Mouse (Mus musculus): ENCODE measurements around the gene Ifnb1. TPM values are rescaled to one million over a fixed set of nuclear protein-coding genes. Genes with fewer than 3 reads are reported as not detected.

Gene Ifnb1
- polyA plus RNA-seq, 1 experiment from 2014 or later = not detected

GRCm38 (mm10) chr4:88501247-88501646 is 21.3 kb downstream of the Ifnb1 start:
- H3K4me1 ChIP-seq (replicated peaks) = no peaks in the 10 kb centered on the region
- H3K27ac ChIP-seq = no peak overlapping the region
- no peak overlapping the region for H3K9ac ChIP-seq
- no peaks in the 10 kb centered on the region for H3K27me3 ChIP-seq
- 79% methylated on average over 3 of the region's 3 CpGs for WGBS
- H3K36me3 ChIP-seq = no peaks in the 10 kb centered on the region
- ATAC-seq (replicated peaks; ENCODE audit: insufficient number of reproducible peaks, insufficient read depth, low FRiP score, low read depth) = no peak
- H3K4me2 ChIP-seq = no peak overlapping the region
- H3K4me3 ChIP-seq = no peak overlapping the region
- no peaks in the 10 kb centered on the region for H3K9me3 ChIP-seq (replicated peaks)

GRCm38 (mm10) chr4:88496321-88497018 is 26.1 kb downstream of the Ifnb1 start:
- no peak overlapping the region for H3K9ac ChIP-seq
- no peaks in the 10 kb centered on the region for H3K27me3 ChIP-seq
- H3K36me3 ChIP-seq = no peaks in the 10 kb centered on the region
- 59% methylated on average over 6 of the region's 6 CpGs for WGBS
- no peaks in the 10 kb centered on the region for H3K4me1 ChIP-seq (replicated peaks)
- no peak overlapping the region for H3K4me3 ChIP-seq
- no peaks in the 10 kb centered on the region for H3K9me3 ChIP-seq (replicated peaks)
- no peak for ATAC-seq (replicated peaks; ENCODE audit: insufficient number of reproducible peaks, insufficient read depth, low FRiP score, low read depth)
- no peak overlapping the region for H3K4me2 ChIP-seq
- H3K27ac ChIP-seq = no peak overlapping the region

- Histone ChIP-seq H3K9me3 (replicated peaks) (no peaks in the 10 kb centered on the region), H3K9ac (no peak overlapping the region), H3K27me3 (no peaks in the 10 kb centered on the region), H3K4me2 (no peak overlapping the region), H3K36me3 (no peaks in the 10 kb centered on the region), H3K4me3 (no peak overlapping the region), H3K4me1 (replicated peaks) (no peaks in the 10 kb centered on the region), H3K27ac (no peak overlapping the region)
- 87% methylated on average over 2 of the region's 2 CpGs for WGBS
- ATAC-seq (replicated peaks; ENCODE audit: insufficient number of reproducible peaks, insufficient read depth, low FRiP score, low read depth) = no peak
Observed at GRCm38 (mm10) chr4:88489622-88490021, 33.0 kb downstream of the Ifnb1 start.

- no peak for ATAC-seq (replicated peaks; ENCODE audit: insufficient number of reproducible peaks, insufficient read depth, low FRiP score, low read depth)
- Histone ChIP-seq H3K4me3 (no peak overlapping the region), H3K4me1 (replicated peaks) (no peaks in the 10 kb centered on the region), H3K27me3 (no peaks in the 10 kb centered on the region), H3K9ac (no peak overlapping the region), H3K36me3 (no peaks in the 10 kb centered on the region), H3K27ac (no peak overlapping the region), H3K9me3 (replicated peaks) (no peaks in the 10 kb centered on the region), H3K4me2 (no peak overlapping the region)
- 61% methylated on average over 3 of the region's 3 CpGs for WGBS
Observed at GRCm38 (mm10) chr4:88488107-88488506, 34.5 kb downstream of the Ifnb1 start.

- no peak overlapping the region for H3K9ac ChIP-seq
- no peak overlapping the region for H3K4me3 ChIP-seq
- H3K4me1 ChIP-seq (replicated peaks) = peaks cover 10% of the 10 kb centered on the region
- WGBS = 70% methylated on average over 6 of the region's 6 CpGs
- H3K27me3 ChIP-seq = no peaks in the 10 kb centered on the region
- no peak overlapping the region for H3K4me2 ChIP-seq
- ATAC-seq (replicated peaks; ENCODE audit: insufficient number of reproducible peaks, insufficient read depth, low FRiP score, low read depth) = no peak
- H3K27ac ChIP-seq = no peak overlapping the region
- no peaks in the 10 kb centered on the region for H3K9me3 ChIP-seq (replicated peaks)
- H3K36me3 ChIP-seq = no peaks in the 10 kb centered on the region
Observed at GRCm38 (mm10) chr4:88480130-88480529, 42.4 kb downstream of the Ifnb1 start.

GRCm38 (mm10) chr4:88478809-88479186 is 43.8 kb downstream of the Ifnb1 start:
- Histone ChIP-seq H3K4me1 (replicated peaks) (peaks cover 10% of the 10 kb centered on the region), H3K4me2 (no peak overlapping the region), H3K27ac (no peak overlapping the region), H3K4me3 (no peak overlapping the region), H3K36me3 (no peaks in the 10 kb centered on the region), H3K9me3 (replicated peaks) (no peaks in the 10 kb centered on the region), H3K27me3 (no peaks in the 10 kb centered on the region), H3K9ac (no peak overlapping the region)
- WGBS = 78% methylated on average over 9 of the region's 9 CpGs
- ATAC-seq (replicated peaks; ENCODE audit: insufficient number of reproducible peaks, insufficient read depth, low FRiP score, low read depth) = no peak

- Histone ChIP-seq H3K4me2 (no peak overlapping the region), H3K9me3 (replicated peaks) (no peaks in the 10 kb centered on the region), H3K9ac (no peak overlapping the region), H3K4me1 (replicated peaks) (peaks cover 10% of the 10 kb centered on the region), H3K36me3 (no peaks in the 10 kb centered on the region), H3K4me3 (no peak overlapping the region), H3K27me3 (no peaks in the 10 kb centered on the region), H3K27ac (no peak overlapping the region)
- ATAC-seq (replicated peaks; ENCODE audit: insufficient number of reproducible peaks, insufficient read depth, low FRiP score, low read depth) = no peak
- 74% methylated on average over 4 of the region's 4 CpGs for WGBS
Observed at GRCm38 (mm10) chr4:88478177-88478808, 44.3 kb downstream of the Ifnb1 start.

GRCm38 (mm10) chr4:88476511-88477210 is 45.9 kb downstream of the Ifnb1 start:
- H3K4me2 ChIP-seq = no peak overlapping the region
- H3K9me3 ChIP-seq (replicated peaks) = no peaks in the 10 kb centered on the region
- no peak overlapping the region for H3K9ac ChIP-seq
- no peaks in the 10 kb centered on the region for H3K36me3 ChIP-seq
- 26% methylated on average over 4 of the region's 4 CpGs for WGBS
- ATAC-seq (replicated peaks; ENCODE audit: insufficient number of reproducible peaks, insufficient read depth, low FRiP score, low read depth) = peak; percentile 79; the same call in 1 of the 2 replicates
- H3K27ac ChIP-seq = peak overlapping the region; percentile 69
- H3K4me3 ChIP-seq = no peak overlapping the region
- no peaks in the 10 kb centered on the region for H3K27me3 ChIP-seq
- peaks cover 10% of the 10 kb centered on the region for H3K4me1 ChIP-seq (replicated peaks)

GRCm38 (mm10) chr4:88476084-88476483 is 46.5 kb downstream of the Ifnb1 start:
- 88% methylated on average over 3 of the region's 3 CpGs for WGBS
- H3K36me3 ChIP-seq = no peaks in the 10 kb centered on the region
- H3K9ac ChIP-seq = no peak overlapping the region
- peaks cover 10% of the 10 kb centered on the region for H3K4me1 ChIP-seq (replicated peaks)
- H3K27me3 ChIP-seq = no peaks in the 10 kb centered on the region
- no peak overlapping the region for H3K4me3 ChIP-seq
- no peak for ATAC-seq (replicated peaks; ENCODE audit: insufficient number of reproducible peaks, insufficient read depth, low FRiP score, low read depth)
- H3K9me3 ChIP-seq (replicated peaks) = no peaks in the 10 kb centered on the region
- no peak overlapping the region for H3K4me2 ChIP-seq
- peak overlapping the region; percentile 69 for H3K27ac ChIP-seq
